Mouse (Mus musculus) CD4-positive, CD25-positive, alpha-beta regulatory T cell, adult 4 months (primary cell): ENCODE results near the gene Ccdc58. TPM values are rescaled to one million over a fixed set of nuclear protein-coding genes. Genes with fewer than 3 reads are reported as not detected.
"Not testable (repeated sequence)": the region's sequence is repeated elsewhere in the genome, so short reads cannot be mapped to it uniquely, and the experiment has no call there.

Source experiments
- ATAC-seq: one replicate; pipeline ENCODE4 v1.8.0; 2017
- polyA plus RNA-seq, 2 experiments: library from polyadenylated mRNA; unstranded; fragments of 100-300 nt; shearing (Covaris generic); gene quantifications; one replicate each; pipeline ENCODE4 v1.2.1; 2017

Gene Ccdc58
- polyA plus RNA-seq = 10 to 100 TPM; 34.3 to 37.0 TPM

DNA sequence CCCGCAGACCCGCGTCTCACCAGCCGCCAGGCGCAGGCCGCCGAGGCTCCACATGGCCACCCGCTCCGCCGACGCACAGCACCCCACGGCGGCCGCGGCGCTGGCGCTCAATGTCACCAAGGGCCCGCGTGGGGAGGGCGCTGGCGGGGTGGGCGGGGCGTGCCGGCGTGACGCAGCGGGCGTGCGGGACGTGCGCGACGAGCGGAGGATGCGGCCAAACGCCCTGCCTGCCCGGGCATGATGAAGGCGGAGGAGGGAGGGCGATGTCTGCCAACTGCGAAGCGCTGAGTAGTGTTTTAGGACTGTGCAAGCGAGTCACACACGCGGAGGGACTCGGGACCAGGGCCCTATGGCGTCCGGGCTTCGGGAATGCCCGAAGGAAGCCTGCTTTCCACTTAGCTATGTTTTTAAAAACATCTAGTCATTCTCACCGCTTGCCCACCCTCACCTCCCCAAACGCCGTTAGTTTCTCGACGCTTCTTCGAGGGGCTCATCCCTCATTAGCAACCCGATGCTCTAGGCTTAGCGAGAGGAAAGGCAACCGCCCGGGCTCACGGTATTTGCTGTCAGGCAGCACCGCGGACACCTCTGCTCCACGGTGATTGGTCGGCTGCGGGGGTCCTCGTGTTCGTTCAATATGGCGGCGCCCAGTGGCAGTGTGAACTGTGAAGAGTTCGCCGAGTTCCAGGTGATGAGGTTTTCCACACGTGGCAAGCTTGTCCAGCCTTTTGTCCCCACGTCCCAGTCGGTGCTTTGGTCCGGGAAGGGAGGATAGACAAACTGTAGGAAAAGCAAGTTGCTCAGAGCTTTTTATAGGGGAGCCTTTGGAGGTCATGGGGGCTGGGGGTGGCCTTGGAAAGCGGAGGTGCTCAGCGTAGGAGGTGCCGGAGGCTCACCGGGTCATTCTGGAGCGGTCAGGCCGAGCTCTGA is at the start of gene Ccdc58, which contains the start of gene Fam162a:
Ccdc58 (plus strand) TSS at position 236 of the 930 bp plus-strand sequence.
Fam162a (minus strand) TSS at position 145 of the 930 bp plus-strand sequence.
- ATAC-seq = peak; percentile 84

DNA sequence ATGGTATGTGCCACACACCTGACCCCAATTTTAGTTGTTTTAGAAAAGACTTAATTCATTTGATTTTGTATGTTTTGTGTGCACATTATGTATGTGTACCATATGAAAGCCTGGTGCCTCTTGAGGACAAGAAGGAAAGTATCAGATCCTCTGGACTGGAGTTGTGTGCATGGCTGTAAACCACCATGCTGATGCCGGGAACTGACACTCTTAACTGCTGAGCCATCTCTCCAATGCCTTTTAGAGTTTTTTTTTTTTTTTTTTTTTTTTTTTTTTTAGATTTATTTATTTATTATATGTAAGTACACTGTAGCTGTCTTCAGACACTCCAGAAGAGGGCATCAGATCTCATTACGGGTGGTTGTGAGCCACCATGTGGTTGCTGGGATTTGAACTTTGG is 43.4 kb upstream of the Ccdc58 start:
- not testable (repeated sequence) for ATAC-seq

DNA sequence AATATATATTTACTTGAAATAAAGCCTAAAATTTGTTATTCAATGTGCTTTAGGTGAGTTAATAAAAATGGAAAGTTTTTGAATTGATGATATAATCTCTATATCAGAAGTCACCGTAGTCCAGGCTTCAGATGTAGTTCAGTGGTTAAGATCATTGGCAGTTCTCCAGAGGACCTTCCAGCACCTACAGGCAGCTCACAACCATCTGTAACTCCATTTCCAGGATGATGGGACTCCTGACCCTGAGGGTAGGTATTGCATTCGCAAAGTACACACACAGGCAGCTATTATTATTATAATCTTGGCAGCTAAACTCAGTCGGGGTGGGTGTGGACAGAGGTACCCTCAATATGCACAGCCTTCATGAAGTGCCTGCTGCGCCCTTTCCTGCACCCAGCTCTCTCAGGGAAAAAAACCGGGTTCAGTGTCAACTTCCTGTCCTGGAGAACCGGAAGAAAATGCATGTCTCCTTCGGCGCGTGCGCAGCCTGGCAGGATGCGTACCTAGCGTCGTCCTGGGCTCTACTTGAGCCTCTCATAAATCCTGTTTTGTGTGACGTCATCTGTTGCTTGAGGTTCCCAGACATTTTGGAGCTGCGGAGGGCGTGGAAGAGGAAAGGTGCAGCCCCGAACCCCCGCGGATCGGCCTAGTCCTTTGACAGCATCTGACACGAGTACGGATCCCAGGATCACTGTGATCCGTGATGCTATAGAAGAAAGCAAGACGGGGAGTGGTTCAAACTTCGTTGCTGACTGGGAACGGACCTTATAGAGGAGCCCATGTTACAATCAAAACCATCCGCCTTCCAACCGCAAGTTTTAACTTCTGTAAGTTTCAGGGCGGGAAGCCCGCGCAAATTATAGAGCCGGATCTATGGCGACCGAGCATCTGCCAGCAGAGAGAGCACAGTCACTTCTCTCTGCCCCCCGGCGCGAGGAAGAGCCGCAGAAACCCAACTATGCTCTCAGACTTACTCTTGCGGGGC is 30.6 kb upstream of the Ccdc58 start, which contains the start of gene Wdr5b:
Wdr5b (plus strand) TSS at position 551 of the 985 bp plus-strand sequence.
- ATAC-seq = peak; percentile 98

DNA sequence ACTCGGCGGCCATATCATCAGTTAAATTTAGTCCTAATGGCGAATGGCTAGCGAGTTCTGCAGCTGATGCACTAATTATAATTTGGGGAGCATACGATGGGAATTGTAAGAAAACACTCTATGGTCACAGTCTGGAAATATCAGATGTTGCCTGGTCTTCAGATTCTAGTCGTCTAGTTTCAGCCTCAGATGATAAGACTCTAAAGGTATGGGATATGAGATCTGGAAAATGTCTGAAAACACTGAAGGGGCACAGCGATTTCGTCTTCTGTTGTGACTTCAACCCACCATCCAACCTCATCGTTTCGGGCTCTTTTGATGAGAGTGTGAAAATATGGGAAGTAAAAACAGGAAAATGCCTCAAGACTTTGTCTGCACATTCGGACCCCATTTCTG is 29.9 kb upstream of the Ccdc58 start:
- ATAC-seq = no peak

DNA sequence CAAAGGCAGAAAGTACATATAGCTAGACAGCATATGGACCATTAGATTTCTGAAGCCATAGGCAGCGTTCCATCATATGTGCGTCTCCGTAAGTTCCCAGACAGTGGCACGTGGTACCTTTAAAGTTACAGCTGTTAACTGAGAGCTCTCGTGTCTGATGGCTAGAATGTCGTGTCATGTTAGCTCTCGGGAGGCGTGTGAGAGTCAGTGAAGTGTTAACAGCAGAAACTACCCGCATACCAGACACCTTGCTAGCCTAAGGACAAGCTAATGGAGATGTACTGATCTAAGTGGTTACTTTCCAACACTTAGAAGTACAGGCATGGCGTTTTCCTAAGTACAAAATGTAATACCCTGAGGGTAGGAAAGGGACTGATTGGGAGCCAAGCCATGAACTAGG is 28.4 kb upstream of the Ccdc58 start:
- no peak for ATAC-seq

DNA sequence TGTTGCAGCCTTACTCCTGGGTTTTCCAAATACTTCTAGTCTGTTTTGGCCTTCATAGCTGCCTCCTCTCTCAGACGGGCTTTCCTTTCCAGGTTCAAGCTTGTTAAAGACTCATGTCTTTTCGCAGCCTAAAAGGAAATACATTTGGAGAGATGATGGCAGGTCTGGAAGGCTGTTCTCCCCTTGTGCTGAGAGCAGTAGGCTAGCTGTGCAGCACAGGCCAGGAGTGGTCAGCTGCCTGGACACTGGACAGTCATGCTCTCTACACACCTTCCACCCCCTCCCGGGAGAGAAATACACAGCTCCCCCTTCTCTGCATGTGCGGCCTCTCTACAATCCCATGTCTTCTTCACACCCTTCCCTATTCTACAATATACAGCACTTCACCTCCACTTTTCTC is 27.5 kb upstream of the Ccdc58 start:
- no peak for ATAC-seq

DNA sequence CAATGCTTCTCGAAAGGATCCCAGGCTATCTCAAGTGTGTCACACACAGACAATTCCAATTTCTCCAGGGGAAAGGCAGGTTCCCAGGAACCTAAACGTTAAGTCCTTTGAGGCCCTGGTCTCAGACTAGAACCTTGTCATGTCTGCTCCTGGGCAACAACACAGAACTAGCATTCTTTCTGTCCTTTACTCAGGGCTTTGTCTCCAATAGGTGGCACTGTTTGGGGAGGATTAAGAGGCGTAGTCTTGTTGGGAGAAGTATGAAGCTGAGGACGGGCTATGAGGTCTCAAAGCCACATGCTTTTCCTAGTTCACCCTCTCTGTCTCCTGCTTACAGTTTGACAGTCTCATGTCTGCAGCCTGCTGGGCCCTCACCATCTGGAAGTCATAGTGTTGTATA is 23.9 kb upstream of the Ccdc58 start:
- ATAC-seq = no peak

DNA sequence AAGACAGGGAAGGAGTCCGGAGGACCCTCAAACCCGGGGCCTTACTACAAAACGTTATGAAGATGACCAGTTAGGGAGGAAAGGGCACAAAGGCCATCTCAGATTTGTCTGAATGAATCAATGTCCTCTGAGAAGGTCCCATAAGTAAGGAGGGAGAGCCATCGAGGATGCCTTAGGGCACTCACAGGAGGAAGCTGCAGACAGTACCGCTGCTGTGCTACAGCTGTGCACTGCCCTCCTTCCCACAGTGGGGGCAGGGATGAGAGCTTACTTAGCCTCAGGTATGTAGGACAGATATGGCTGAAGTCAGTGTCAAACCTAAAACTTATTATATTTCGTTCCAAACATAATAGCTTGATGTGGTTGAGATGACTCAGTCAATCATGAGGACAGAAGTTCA is 20.0 kb upstream of the Ccdc58 start:
- no peak for ATAC-seq

DNA sequence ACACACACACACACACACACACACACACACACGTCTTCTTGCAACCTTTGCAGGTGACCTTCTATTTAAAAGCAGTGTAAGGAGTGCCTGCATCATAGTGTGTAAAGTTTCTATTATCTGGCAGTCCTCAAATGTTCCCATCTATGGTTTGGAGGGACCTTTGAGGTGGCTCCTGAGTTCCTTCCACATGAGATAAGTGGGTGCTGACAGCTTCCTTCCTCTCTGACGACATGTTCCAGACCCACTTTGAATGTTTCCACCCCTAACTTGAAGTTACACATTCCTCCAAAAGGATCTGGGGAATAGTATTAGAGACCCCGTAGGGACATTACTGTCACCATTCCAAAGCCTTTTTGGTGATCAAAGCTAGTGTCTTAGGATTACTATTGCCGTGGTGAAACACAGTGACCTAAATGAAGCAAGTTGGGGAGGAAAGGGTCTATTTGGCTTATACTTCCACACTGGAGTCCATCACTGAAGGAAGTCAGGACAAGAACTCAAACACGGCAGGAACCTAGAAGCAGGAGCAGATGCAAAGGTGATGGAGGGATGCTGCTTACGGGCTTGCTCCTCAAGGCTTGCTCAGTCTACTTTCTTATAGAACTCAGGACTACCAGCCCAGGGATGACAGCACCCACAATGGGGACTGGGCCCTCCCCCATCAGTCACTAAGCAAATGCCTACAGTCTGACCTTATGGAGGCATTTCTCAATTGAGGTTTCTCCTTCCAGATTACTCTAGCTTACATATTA is 17.8 kb upstream of the Ccdc58 start:
- ATAC-seq = no peak

DNA sequence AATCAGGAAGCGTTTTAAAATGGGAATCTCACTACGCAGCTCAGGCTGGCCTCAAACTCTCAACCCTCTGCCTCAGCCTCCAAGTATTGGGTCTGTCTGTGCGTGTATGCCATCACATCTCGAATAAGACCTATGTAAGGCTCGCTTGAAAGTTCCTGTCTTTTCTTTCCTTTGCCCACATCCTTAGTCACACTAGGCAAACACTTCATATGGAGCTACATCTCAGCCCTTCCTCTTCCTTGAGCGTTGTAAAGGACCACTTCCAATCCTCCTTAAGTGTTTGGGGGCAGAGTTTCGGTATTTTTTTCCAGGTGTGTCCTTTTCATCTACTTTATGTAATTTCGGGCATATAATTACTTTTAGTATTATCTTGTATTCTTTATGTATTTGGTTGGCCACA is 16.6 kb upstream of the Ccdc58 start:
- ATAC-seq = no peak

DNA sequence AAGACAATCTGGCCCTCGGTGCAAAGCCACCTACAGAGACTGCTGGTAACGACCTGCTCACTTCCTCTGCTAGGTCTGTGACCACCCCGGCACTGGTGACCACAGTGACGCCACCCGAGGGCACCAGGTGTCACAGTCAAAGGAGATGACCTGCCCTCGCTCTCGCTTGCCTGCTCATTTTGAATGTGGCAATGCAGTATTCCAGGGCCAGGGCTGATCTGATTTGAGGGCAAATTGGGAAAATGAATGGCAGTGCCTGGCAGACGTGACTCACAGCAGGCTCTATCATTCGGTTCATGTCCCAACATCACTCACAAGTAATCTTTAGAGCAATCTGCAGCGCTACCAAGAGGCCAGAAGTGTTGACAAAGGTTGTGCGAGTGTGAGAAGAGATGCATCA is 15.1 kb upstream of the Ccdc58 start:
- ATAC-seq = no peak

DNA sequence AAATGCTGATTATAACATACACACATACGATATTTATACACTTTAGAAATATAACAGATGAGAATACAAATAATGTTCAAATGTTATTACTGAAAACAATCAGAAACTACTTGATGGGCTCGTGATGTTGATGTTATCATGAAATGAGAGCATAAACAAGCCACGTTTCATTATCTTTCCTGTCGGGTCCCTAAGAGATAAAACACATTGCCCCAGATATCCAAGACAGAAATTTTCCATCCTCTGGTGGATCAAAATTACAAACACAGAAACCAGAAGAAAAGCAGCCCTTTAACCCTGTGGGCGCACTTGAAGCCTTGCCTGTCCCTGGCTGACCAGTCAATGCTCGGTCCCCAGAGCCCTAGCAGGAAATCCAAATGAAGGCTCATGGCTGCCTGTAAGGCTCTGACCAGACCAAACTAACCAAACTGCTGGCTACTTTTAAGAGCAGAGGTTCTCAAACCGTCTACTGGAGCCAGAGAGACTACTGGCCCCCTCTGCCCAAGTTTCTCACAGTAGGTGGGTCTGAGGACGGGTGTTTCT is 13.5 kb upstream of the Ccdc58 start:
- no peak for ATAC-seq

DNA sequence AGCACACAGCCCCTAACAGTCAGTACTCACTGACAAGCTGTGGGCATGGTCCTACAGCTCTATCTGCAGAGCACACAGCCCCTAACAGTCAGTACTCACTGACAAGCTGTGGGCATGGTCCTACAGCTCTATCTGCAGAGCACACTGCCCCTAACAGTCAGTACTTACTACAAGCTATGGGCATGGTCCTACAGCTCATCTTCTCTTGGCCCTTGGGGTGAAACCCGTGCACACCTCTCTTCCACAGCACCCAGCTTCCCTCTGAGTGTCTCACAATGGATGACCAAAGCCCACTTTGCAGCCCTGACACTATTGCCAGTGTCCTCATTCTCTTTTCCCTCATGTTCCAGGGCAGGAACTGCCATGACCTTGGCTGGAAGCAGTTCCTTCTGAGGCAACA is 9.0 kb upstream of the Ccdc58 start:
- ATAC-seq = not testable (repeated sequence)

DNA sequence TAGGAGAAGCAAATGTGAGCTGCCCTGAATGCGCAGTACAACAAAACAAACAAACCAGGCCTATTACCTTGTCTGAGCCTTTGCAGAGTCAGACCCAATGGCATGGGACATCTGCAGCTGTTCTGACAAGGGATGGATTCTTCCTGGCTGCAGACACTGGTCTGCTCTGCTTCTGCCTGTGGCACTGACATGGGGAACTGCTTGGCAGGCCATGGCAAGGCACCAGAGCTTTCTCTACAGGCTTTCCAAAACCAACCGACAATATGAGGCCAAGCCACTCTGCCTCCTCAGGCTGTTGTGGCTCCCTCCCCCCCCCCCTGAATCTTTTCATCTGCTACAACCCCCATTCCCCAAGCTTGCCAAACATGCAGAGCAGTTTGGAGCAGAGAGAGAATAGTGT is 8.2 kb upstream of the Ccdc58 start:
- ATAC-seq = no peak

DNA sequence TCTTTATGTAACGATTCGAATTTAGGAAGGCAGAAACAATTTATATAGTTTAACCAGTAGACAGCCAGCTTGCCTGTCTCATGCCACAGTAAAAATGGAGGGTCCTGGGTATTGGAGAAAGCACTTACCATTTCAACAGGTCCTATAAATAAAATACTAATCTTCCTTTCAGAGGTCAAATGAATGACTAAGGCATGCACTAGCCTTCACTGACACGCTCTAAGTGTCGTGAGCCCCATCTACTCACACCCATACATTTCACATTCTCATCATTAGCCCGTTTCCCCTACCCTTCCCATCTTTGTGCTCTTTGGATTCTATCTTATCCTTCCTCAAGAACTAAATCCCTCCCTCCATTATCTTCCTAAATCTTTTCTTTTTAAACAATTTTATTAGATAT is 6.6 kb upstream of the Ccdc58 start:
- ATAC-seq = no peak

DNA sequence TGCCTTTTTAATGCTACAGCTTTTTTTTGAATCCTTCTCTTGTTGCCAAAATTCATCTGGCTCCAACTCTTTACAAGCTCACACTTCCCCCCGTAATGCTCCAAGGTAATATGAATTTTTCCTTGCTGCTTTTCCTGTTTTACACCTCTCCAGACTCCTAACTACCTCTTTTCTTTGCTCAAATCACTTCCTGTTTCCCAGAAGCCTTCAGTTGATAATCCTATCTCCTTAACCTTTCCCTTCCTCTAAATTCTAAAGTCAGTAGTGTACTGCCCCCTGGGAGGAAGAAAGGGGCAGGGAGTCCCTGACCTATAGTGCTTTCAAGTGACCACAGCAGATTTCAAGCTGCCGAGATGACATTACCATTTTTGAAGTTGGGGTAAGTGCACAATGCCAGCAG is 3.8 kb upstream of the Ccdc58 start:
- no peak for ATAC-seq

DNA sequence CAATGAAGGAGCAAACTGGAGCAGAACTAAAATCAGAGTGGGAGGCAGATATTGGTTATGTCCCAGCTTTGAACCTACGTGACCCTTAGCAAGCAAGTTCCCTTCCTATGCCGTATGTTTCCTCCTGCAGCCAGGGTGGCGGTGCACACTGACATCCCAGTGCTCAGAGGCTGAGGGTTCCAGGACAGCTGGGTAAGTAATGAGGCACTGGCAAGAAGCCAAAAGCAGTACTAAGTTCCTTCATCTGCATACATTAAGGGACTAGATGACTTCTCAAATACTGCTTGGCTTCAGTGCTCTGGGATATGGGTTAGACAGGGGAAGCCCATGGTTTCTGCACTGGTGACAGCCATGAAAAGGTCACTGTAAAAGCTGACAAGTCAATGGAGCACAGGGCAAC is 3.1 kb upstream of the Ccdc58 start:
- no peak for ATAC-seq

DNA sequence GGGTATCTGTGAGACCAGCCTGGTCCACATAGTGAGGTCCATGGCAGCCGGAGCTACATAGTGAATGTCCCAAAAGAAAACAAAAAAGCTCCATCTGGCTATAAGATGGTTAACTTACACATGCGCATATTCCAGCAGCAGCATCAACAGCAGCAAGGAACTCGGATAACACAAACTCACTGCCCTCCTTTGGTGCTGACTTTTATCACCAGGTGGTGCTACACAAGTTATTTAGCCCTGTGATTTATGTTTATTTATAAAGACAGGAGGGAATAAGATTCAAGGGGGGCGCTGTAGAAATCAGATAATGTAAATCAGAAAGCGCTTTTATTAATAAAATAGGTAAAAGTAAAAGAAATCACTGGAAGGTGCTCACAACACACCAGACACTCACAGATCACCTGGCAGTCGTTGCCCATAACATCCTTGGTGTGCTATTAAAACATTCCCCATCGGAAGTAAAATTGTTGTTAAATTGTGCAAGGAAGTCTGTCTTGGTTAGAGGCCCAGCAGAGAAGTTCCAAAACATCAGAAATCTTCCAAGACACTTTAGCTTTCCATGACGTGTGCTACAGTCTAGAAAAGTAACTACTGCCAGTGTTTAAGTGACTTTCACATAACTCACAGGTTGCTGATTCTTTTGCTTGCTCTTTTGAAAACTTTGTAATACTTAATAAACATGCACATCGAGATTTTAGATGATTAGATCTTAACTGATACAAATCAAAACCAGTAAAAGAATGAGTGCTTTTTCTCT is 1.5 kb upstream of the Ccdc58 start:
- no peak for ATAC-seq

DNA sequence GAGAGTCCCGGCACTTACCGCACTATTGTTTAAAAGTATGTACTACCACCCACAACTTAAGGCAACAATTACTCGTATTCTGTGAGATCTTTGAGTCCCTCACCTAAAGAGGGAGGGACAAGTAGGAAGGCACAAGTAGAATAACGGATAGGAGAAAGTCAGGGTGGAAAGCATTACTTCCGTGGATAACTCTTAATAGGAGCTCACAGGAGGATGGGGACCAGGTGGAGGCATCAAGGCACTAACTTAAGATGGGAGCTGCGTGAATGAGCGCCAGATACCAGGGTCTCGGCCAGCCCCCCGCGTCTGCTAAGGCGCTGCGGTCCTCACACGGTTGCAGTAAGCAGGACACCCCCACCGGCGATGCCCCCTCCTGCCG is 425 bp upstream of the Ccdc58 start:
- peak; percentile 37 for ATAC-seq

DNA sequence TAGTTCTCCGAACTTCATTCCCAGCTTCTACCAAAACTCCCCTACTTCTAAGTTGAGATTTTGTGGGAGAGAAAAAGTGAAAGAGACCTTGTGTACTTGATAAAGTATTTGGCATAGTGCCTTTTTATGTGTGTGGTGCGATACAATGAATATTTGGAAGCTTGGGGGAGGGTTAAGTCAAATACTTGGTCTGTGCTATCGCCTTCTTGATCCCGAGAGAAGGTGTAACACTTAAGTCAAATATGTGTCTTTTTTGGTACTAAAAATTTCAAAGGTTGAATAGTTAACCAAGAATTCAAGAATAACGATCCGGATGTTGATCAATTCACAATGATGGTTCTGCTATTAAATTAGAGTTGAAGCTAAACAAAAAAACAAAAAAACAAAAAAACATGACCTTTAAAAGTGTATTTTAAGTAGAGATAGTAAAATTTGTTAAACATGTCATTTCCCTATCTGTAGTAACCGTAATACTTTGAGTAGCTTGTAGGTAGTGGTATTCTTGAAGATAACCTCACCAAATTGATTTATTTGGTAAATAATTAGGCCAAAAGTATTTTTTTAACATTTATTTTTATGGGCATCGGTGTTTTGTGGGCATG is 1.0 kb downstream of the Ccdc58 start:
- no peak for ATAC-seq

DNA sequence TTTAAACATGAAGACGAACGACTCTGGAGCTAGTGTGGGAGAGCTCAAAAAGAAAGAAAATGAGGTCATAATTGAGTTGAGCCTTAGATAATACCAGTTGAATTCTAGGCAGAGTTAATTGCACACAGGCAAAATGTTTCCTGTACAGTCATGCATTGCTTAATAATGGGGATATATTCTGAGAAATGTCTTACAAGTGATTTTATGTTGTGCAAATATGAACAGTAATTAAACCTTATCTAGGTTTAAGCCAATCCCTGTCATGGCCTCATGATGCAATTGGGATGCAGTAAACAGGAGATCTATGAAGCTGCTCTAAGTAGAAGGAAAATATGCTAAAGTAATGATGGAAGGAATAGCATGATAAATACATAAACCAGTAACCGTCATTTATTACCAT is 3.3 kb downstream of the Ccdc58 start:
- no peak for ATAC-seq
